Mouse (Mus musculus) lung, postnatal 0 days (tissue): ENCODE results near the gene Hyal1. TPM values are rescaled to one million over a fixed set of nuclear protein-coding genes. Genes with fewer than 3 reads are reported as not detected.

Experiments used
- ATAC-seq: fragments of 200-750 bp; cut with Nextera tagmentation; 2 replicates; pipeline ENCODE4 v1.8.0; 2017; ENCODE audit warnings: moderate library complexity
- DNase-seq: peaks from one replicate; pipeline ENCODE4 v3.0.0-alpha.2; 2016; ENCODE audit warnings: low spot score
- H3K27ac ChIP-seq: fragments of 300-500 bp; sonication (generic); 2 replicates; pipeline ENCODE4 v1.5.1; 2014; ENCODE audit warnings: antibody characterized with exemption, mild to moderate bottlenecking, low read length, mixed read lengths
- H3K27me3 ChIP-seq: fragments of 300-500 bp; sonication (generic); replicated peaks from 2 replicates; pipeline ENCODE4 v1.6.1; 2014; ENCODE audit warnings: low read length, mixed read lengths; ENCODE audit not compliant: insufficient read depth
- H3K36me3 ChIP-seq: fragments of 300-500 bp; sonication (generic); 2 replicates; pipeline ENCODE4 v1.6.1; 2014; ENCODE audit warnings: low read length, mixed read lengths; ENCODE audit not compliant: insufficient read depth
- H3K4me1 ChIP-seq: fragments of 300-500 bp; sonication (generic); 2 replicates; pipeline ENCODE4 v1.6.1; 2014; ENCODE audit warnings: antibody characterized with exemption, low read depth, low read length, mixed read lengths; ENCODE audit not compliant: insufficient read depth
- H3K4me2 ChIP-seq: fragments of 300-500 bp; sonication (generic); replicated peaks from 2 replicates; pipeline ENCODE4 v1.6.1; 2014; ENCODE audit warnings: low read depth, mild to moderate bottlenecking, low read length, moderate library complexity, mixed read lengths
- H3K4me3 ChIP-seq: fragments of 300-500 bp; sonication (generic); 2 replicates; pipeline ENCODE4 v1.5.1; 2014; ENCODE audit warnings: low read depth, low read length
- H3K9ac ChIP-seq: fragments of 300-500 bp; sonication (generic); replicated peaks from 2 replicates; pipeline ENCODE4 v1.6.1; 2014; ENCODE audit warnings: low read depth, mild to moderate bottlenecking
- H3K9me3 ChIP-seq: fragments of 300-500 bp; sonication (generic); 2 replicates; pipeline ENCODE4 v1.6.1; 2016; ENCODE audit warnings: low read length, mixed read lengths
- CTCF ChIP-seq: IDR thresholded peaks from 2 replicates; pipeline ENCODE4 v1.5.1; 2016; ENCODE audit warnings: antibody characterized with exemption, mild to moderate bottlenecking
- EP300 ChIP-seq: IDR thresholded peaks from 2 replicates; pipeline ENCODE4 v1.6.1; 2016; ENCODE audit warnings: antibody characterized with exemption, mild to moderate bottlenecking, control low read depth
- WGBS: fragments of 180-500 bp; shearing (Covaris S2); extraction: QIAGEN DNeasy Blood & Tissue Kit; methylation state at CpG from one replicate; pipeline ENCODE4 v1.1.7; 2014; 5-methylcytosine and 5-hydroxymethylcytosine counted together
- polyA plus RNA-seq: library from polyadenylated mRNA; unstranded; fragments of >200 nt; fragmentation: Nextera tagmentation; extraction: Ambion mirVana; gene quantifications from 2 replicates; pipeline ENCODE4 v1.2.1, GENCODE M21; 2015

Gene Hyal1
- polyA plus RNA-seq, 1 experiment from 2014 or later: 11.0 TPM

GRCm38 (mm10) chr9:107539940-107540339 lies 36.8 kb upstream of the Hyal1 start:
- Histone ChIP-seq H3K4me3 (no peak overlapping the region), H3K4me2 (no peak overlapping the region), H3K27ac (no peak overlapping the region), H3K4me1 (peaks cover 32% of the 10 kb centered on the region; the same call in 1 of the 2 replicates), H3K9ac (no peak overlapping the region), H3K36me3 (peaks cover 28% of the 10 kb centered on the region), H3K9me3 (no peaks in the 10 kb centered on the region), H3K27me3 (no peaks in the 10 kb centered on the region)
- WGBS: 95% methylated on average over 8 of the region's 8 CpGs
- ATAC-seq (no peak), DNase-seq (no peak)
- TF ChIP-seq CTCF (no peak), EP300 (no peak)

- peaks cover 28% of the 10 kb centered on the region for H3K36me3 ChIP-seq
Observed at GRCm38 (mm10) chr9:107540420-107540819, 36.3 kb upstream of the Hyal1 start.

DNA sequence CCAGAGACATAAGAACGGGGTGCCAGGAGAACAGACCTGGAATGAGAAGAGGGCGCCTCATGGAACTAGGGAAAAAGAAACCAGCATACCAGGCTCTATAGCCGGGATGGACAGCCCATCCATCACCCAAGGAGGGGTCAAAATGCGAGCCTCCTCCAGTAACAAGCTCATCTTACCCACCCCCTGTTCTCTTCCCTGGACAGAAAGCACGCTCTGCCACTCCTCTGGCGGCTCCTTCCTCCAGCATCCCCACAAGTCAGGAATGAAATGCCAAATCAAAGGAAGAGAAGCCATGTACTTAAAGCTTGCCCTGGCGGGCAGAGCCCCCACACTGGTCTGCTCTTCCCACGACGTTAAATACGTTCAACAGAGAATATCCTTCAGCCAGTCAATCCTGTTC lies 35.7 kb upstream of the Hyal1 start:
- TF ChIP-seq CTCF (no peak), EP300 (no peak)
- ATAC-seq: no peak
- peaks cover 22% of the 10 kb centered on the region; the same call in 1 of the 2 replicates for H3K4me1 ChIP-seq
- H3K9ac ChIP-seq: no peak overlapping the region
- no peaks in the 10 kb centered on the region for H3K9me3 ChIP-seq
- 22% methylated on average over 10 of the region's 10 CpGs for WGBS
- H3K4me2 ChIP-seq: peak overlapping the region; percentile 60
- H3K4me3 ChIP-seq: no peak overlapping the region
- no peak for DNase-seq
- no peak overlapping the region for H3K27ac ChIP-seq
- H3K27me3 ChIP-seq: no peaks in the 10 kb centered on the region
- peaks cover 28% of the 10 kb centered on the region for H3K36me3 ChIP-seq

More at GRCm38 (mm10) chr9:107540420-107540819, 36.3 kb upstream of the Hyal1 start:
- no peak overlapping the region for H3K4me2 ChIP-seq
- no peak overlapping the region for H3K27ac ChIP-seq
- ATAC-seq: no peak
- H3K4me3 ChIP-seq: no peak overlapping the region
- H3K9ac ChIP-seq: no peak overlapping the region
- H3K27me3 ChIP-seq: no peaks in the 10 kb centered on the region
- no peak for DNase-seq
- 53% methylated on average over 4 of the region's 4 CpGs for WGBS
- H3K9me3 ChIP-seq: no peaks in the 10 kb centered on the region
- TF ChIP-seq CTCF (no peak), EP300 (no peak)
- peaks cover 28% of the 10 kb centered on the region; the same call in 1 of the 2 replicates for H3K4me1 ChIP-seq

DNA sequence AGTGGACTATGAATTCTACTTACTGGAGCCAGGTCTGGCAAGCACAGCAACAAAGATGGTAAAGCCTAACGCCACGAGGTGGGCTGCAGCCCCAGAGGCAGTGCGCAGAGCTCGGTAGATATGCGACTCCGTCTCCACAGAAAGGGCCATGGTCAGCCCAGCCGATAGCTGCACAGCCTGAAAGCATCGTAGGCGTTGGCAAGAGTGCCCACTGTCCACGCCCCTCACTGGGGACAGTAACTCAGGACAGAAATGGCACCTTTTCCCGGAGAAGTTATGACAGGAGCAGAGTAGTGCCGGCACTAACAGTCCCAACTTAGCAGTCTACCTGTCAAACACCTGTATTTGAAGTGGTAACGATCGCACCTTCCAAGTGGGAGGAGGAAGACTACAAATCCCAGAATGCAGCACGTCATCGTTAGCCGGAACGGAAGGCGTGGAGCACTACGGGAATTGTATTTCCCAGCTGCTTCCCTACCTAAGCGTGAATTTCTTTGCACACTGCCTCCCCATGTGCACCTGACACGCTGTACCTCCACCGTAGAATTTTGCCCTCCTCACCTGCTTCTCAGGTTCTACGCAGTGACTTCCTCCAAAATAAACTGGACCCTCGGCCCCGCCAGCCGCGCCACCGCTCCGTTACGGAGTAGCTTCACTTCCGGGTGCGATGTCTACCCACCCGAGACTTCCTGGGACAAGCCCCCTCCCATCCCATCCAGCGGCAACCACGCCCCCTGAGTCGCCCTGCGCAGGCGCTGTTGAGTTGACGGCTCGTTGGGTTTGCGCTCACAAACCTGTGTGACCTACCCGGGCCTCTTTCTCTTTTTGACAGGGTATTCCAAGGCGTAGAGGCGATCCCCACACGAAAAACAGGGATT lies 35.0 kb upstream of the Hyal1 start, which contains the start of the genes Cyb561d2 and Nprl2:
TSS of gene Cyb561d2 (minus strand) at position 720 of the 878 bp plus-strand sequence.
TSS of gene Nprl2 (plus strand) at position 753 of the 878 bp plus-strand sequence.
- peak; percentile 96 for DNase-seq
- peak; percentile 92 for ATAC-seq
- Histone ChIP-seq H3K4me1 (peaks cover 16% of the 10 kb centered on the region; the same call in 1 of the 2 replicates), H3K9ac (peak within 1 kb of the TSS; percentile 37), H3K4me3 (peak within 1 kb of the TSS; percentile 70), H3K36me3 (peaks cover 28% of the 10 kb centered on the region), H3K27me3 (no peaks in the 10 kb centered on the region), H3K4me2 (peak within 1 kb of the TSS; percentile 60), H3K9me3 (no peaks in the 10 kb centered on the region), H3K27ac (0 out of 2 replicates have a peak within 1 kb of the TSS, but pooled peaks have one; percentile 22)
- under 1% methylated on average over 46 of the region's 46 CpGs for WGBS
- TF ChIP-seq CTCF: no peak; the same call in 1 of the 2 replicates
- TF ChIP-seq EP300: no peak

- DNase-seq (no peak), ATAC-seq (peak; percentile 0; the same call in 1 of the 2 replicates)
- H3K4me1 ChIP-seq: peaks cover 13% of the 10 kb centered on the region
- H3K9me3 ChIP-seq: no peaks in the 10 kb centered on the region
- no peaks in the 10 kb centered on the region for H3K27me3 ChIP-seq
- TF ChIP-seq CTCF: no peak
- TF ChIP-seq EP300: no peak
- H3K27ac ChIP-seq: no peak overlapping the region
- peak overlapping the region; percentile 37 for H3K9ac ChIP-seq
- peak overlapping the region; percentile 60 for H3K4me2 ChIP-seq
- under 1% methylated on average over 11 of the region's 11 CpGs for WGBS
- H3K36me3 ChIP-seq: peaks cover 28% of the 10 kb centered on the region
- peak overlapping the region; percentile 70 for H3K4me3 ChIP-seq
Observed at GRCm38 (mm10) chr9:107542352-107542686, 34.4 kb upstream of the Hyal1 start.

DNA sequence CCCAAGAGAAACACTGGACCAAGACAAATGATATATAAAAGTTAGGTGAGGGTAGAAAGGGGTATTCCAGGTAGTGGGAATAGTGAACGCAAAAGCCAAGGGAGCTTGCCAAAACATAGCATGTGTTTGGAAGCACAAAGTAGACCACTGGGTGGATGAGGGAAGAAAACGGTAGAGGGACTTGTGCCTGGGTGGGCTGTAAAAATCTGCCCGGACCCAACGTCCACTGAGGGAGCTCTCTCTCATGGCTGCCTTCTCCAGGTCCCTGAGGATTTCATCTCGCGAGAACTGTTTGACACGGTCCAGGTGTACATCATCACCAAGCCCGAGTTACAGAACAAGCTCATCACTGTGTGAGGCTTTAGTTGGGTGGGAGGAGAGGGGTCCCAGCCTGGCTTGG lies 34.0 kb upstream of the Hyal1 start:
- Histone ChIP-seq H3K9ac (peak overlapping the region; percentile 37; the same call in 1 of the 2 replicates), H3K27ac (no peak overlapping the region), H3K36me3 (peaks cover 28% of the 10 kb centered on the region), H3K4me2 (peak overlapping the region; percentile 60), H3K27me3 (no peaks in the 10 kb centered on the region), H3K9me3 (no peaks in the 10 kb centered on the region), H3K4me1 (peaks cover 14% of the 10 kb centered on the region), H3K4me3 (peak overlapping the region; percentile 70)
- DNase-seq (no peak), ATAC-seq (no peak)
- TF ChIP-seq EP300 (no peak), CTCF (no peak)
- 26% methylated on average over 8 of the region's 8 CpGs for WGBS
